Mouse (Mus musculus) ES-Bruce4 (cell line): ENCODE results near the gene Fgfr2.

Experiments
- CTCF ChIP-seq: IDR thresholded peaks from one replicate; pipeline ENCODE4 v1.8.1; 2011; ENCODE audit warnings: low read depth, low read length
- EP300 ChIP-seq: IDR thresholded peaks from 2 replicates; pipeline ENCODE4 v1.6.1; 2011; ENCODE audit warnings: low read depth, low read length; ENCODE audit not compliant: insufficient read depth

DNA sequence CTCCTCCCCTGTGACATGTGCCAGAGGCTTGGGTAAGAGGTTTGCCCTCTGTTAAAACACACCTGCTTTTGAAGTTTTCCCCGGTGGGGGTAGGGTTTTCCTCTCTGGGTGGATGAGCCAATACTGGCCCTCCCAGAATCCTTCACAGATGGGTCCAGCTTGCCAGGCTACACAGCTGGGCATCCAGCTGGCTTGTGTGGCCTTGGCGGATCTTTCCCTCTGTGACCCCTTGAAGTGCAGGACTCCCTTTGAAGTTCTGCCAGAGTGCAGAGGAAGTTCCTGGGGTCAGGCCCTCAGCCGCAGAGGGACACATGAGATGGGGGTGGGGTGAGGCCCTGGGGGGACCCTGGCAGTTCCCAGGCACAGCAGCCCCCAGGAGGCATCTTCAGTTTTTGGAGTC is 507.8 kb downstream of the Fgfr2 start:
- TF ChIP-seq CTCF: no peak
- TF ChIP-seq EP300: peak; percentile 74
